Mouse (Mus musculus) brain, embryonic 18.5 days (tissue): ENCODE data around the gene Pate2.

Experiments
- DNase-seq: peaks from one replicate; pipeline ENCODE4 v3.0.0-alpha.2; 2012; ENCODE audit warnings: low read depth, low spot score

The Pate2 gene

DNA sequence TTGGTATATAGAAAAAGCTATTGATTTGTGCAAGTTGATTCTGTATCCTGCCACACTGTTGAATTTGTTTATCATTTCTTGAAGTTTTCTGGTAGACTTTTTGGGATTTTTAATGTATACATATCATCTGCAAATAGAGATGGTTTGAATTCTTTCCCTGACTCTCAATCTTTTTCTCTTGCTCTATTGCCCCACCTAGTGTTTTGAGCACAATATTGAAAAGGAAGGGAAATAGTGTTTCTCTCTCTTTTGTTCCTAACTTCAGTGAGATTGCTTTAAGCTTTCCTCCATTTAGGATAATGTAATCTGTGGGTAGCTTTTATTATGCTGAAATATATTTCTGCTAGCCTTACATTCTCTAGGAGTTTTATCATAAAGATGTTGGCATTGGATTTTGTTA lies 137.2 kb downstream of the Pate2 start:
- no peak for DNase-seq
